10 mouse cellular contexts compared by ENCODE assay signal in the genomic region with DNA sequence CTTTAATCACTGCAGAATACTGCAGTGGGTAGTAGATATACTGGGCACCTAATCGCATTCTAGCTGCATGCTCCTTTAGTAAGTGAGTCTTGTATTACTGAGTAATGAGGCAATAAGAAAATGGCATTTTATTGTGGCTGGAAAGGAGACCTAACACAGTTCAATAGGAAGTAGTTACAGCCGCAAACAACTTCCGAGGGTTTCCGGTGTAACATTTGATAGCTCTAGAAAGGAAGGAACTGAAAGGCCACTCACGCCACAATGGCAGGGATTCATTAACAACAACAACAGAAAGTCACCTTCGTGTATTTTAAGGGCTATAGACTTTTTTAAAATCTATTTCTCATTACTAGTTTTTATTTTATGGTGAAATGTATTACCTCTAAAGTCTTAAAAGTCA.
DNase-seq lines count a peak whose midpoint lies in the region; ATAC-seq and TF ChIP-seq lines count a peak whose summit lies in the region.
"Had no signal": no experiment of that assay in that cellular context is flagged by ENCODE, and none has a peak within 500 bp of the region (broad histone marks: within the 10 kb centered on the region; RNA-seq: fewer than 3 reads in every experiment).

No protein-coding gene starts in this region.

- H3K27me3 ChIP-seq in hindbrain, postnatal 0 days (ENCODE audit: insufficient read depth, low read length), result no peaks in the 10 kb centered on the region
- 0 out of 2 replicates have a peak, but pooled peaks cover 9% of the 10 kb centered on the region for H3K27me3 ChIP-seq in hindbrain, embryonic 14.5 days (ENCODE audit: control insufficient read depth, insufficient read depth, low read length)
- no peaks in the 10 kb centered on the region for H3K27me3 ChIP-seq in testis, adult 2 months (ENCODE audit: control insufficient read depth, insufficient read depth, low read length)
- no peaks in the 10 kb centered on the region for H3K27me3 ChIP-seq in stomach, embryonic 16.5 days (ENCODE audit: control insufficient read depth, insufficient read depth, low read length)

- H3K27ac ChIP-seq in gastrocnemius, adult 2 months, result peak overlapping the region; percentile 60; the same call in 1 of the 2 replicates
- H3K27ac ChIP-seq in hindbrain, postnatal 0 days, result peak overlapping the region; percentile 82
- no peak overlapping the region for H3K27ac ChIP-seq in hindbrain, embryonic 14.5 days
- H3K27ac ChIP-seq in testis, adult 2 months (ENCODE audit: control insufficient read depth, insufficient read depth, low read depth, low read length), result 0 out of 2 replicates have a peak overlapping the region, but pooled peaks have one; percentile 71
- H3K27ac ChIP-seq in stomach, embryonic 16.5 days (ENCODE audit: low read length), result peak overlapping the region; percentile 80

- no peak for TF ChIP-seq CTCF in gastrocnemius, adult 2 months (IDR thresholded peaks at IDR 0.05)
- TF ChIP-seq CTCF in hindbrain, postnatal 0 days (IDR thresholded peaks at IDR 0.05; ENCODE audit: low read depth), result no peak
- TF ChIP-seq CTCF in testis, adult 2 months (IDR thresholded peaks at IDR 0.05; ENCODE audit: control insufficient read depth, insufficient read depth, insufficient replicate concordance, low read depth, low read length), result no peak

- peaks cover 17% of the 10 kb centered on the region; the same call in 1 of the 2 replicates for H3K4me1 ChIP-seq in hindbrain, postnatal 0 days (ENCODE audit: insufficient read depth, low read length)
- peaks cover 31% of the 10 kb centered on the region for H3K4me1 ChIP-seq in hindbrain, embryonic 14.5 days (replicated peaks; ENCODE audit: control insufficient read depth, insufficient read depth, low read length)
- H3K4me1 ChIP-seq in testis, adult 2 months (ENCODE audit: control insufficient read depth, insufficient read depth, low read length), result peaks cover 2% of the 10 kb centered on the region; the same call in 1 of the 2 replicates
- H3K4me1 ChIP-seq in stomach, embryonic 16.5 days (ENCODE audit: control insufficient read depth, insufficient read depth, low read length), result peaks cover 65% of the 10 kb centered on the region
- H3K4me1 ChIP-seq: megakaryocyte, embryonic 14.5 days had no signal

- WGBS in hindbrain, postnatal 0 days, result 45% methylated on average over 6 of the region's 6 CpGs
- whole genome bisulfite sequencing in hindbrain, embryonic 14.5 days, result 51% methylated on average over 6 of the region's 6 CpGs
- 57% methylated on average over 6 of the region's 6 CpGs for WGBS in stomach, embryonic 16.5 days

- no peak for ATAC-seq in hindbrain, postnatal 0 days
- ATAC-seq in hindbrain, embryonic 14.5 days (ENCODE audit: low FRiP score), result no peak
- no peak for ATAC-seq in stomach, embryonic 16.5 days (ENCODE audit: insufficient read depth, low FRiP score)

- no peak for DNase-seq in gastrocnemius, adult 2 months
- DNase-seq in gastrocnemius, postnatal 4 days (ENCODE audit: low spot score in 2 of 2), result no peak
- no peak for DNase-seq in hindbrain, postnatal 0 days (ENCODE audit: low spot score)
- no peak for DNase-seq in hindbrain, embryonic 14.5 days (ENCODE audit: low spot score)
- DNase-seq in testis, postnatal 10 days (ENCODE audit: low spot score), result no peak
- no peak for DNase-seq in layer of hippocampus, postnatal 10 days (ENCODE audit: low spot score in 2 of 2)
- DNase-seq: kidney, adult 18-20 months had no signal

- H3K36me3 ChIP-seq in hindbrain, postnatal 0 days (ENCODE audit: insufficient read depth, low read length), result no peaks in the 10 kb centered on the region
- no peaks in the 10 kb centered on the region for H3K36me3 ChIP-seq in hindbrain, embryonic 14.5 days (replicated peaks; ENCODE audit: control insufficient read depth, insufficient read depth)
- no peaks in the 10 kb centered on the region for H3K36me3 ChIP-seq in testis, adult 2 months (ENCODE audit: control insufficient read depth, insufficient read depth, low read length)
- no peaks in the 10 kb centered on the region for H3K36me3 ChIP-seq in stomach, embryonic 16.5 days (ENCODE audit: control insufficient read depth, insufficient read depth, low read length)

- peak overlapping the region; percentile 47; the same call in 1 of the 2 replicates for H3K4me2 ChIP-seq in hindbrain, postnatal 0 days (ENCODE audit: low read depth, low read length)
- no peak overlapping the region for H3K4me2 ChIP-seq in hindbrain, embryonic 14.5 days (replicated peaks)
- peak overlapping the region; percentile 33 for H3K4me2 ChIP-seq in stomach, embryonic 16.5 days (ENCODE audit: low read depth, low read length)

- 0 out of 2 replicates have a peak overlapping the region, but pooled peaks have one; percentile 5 for H3K9ac ChIP-seq in hindbrain, postnatal 0 days (replicated peaks; ENCODE audit: low read length)
- H3K9ac ChIP-seq in hindbrain, embryonic 14.5 days, result no peak overlapping the region
- H3K9ac ChIP-seq in stomach, embryonic 16.5 days (ENCODE audit: low read length), result no peak overlapping the region

- H3K4me3 ChIP-seq in gastrocnemius, adult 2 months, result peak overlapping the region; percentile 61
- H3K4me3 ChIP-seq in hindbrain, postnatal 0 days (ENCODE audit: low read length), result no peak overlapping the region
- no peak overlapping the region for H3K4me3 ChIP-seq in hindbrain, embryonic 14.5 days (replicated peaks; ENCODE audit: low read length)
- H3K4me3 ChIP-seq in testis, adult 2 months (ENCODE audit: control insufficient read depth, low read depth, low read length), result no peak overlapping the region
- H3K4me3 ChIP-seq in stomach, embryonic 16.5 days (replicated peaks; ENCODE audit: low read length), result no peak overlapping the region
- H3K4me3 ChIP-seq: megakaryocyte, embryonic 14.5 days had no signal

- intact Hi-C loops in gastrocnemius, adult 2 months (cut with DNase I), result loop anchor here (5.0 kb wide), 1 partner anchor 61 kb away; a partner anchor contains a TSS

- TF ChIP-seq POLR2A in testis, adult 2 months (IDR thresholded peaks at IDR 0.05; ENCODE audit: control insufficient read depth, low read depth, low read length), result no peak

- H3K9me3 ChIP-seq in hindbrain, postnatal 0 days (ENCODE audit: low read length), result no peaks in the 10 kb centered on the region
- H3K9me3 ChIP-seq in hindbrain, embryonic 14.5 days (ENCODE audit: control insufficient read depth, low read length), result no peaks in the 10 kb centered on the region
- no peaks in the 10 kb centered on the region for H3K9me3 ChIP-seq in stomach, embryonic 16.5 days (replicated peaks; ENCODE audit: control insufficient read depth, low read length)
- H3K9me3 ChIP-seq: megakaryocyte, embryonic 14.5 days had no signal
